Mouse (Mus musculus) urinary bladder, postnatal 14 days (tissue): ENCODE results near the gene Rybp.
A peak's percentile ranks its signal among the peaks of the same experiment; 100 is the strongest.

ENCODE experiments used
- DNase-seq: peaks from one replicate; pipeline ENCODE4 v3.0.0; 2021; ENCODE audit warnings: low spot score

Gene Rybp

DNA sequence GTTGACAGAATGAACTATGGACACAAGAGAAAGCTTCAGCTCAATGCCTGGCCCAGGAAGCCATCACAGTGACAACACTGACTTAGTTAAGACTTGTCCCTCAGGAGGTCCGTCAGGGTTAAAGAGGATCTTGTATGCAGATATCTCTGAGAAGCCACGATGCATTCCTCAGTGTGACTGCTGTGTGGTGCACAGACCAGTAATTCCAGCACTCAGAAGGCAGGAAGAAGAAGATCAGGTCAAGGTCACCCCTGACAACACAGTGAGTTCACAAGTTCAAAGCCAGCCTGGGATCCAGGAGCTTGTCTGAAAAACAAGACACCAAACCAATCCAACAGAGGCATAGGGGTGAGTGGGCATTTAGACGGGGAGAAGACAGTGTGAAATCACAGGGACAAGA, 67.3 kb downstream of the Rybp start:
- no peak for DNase-seq

DNA sequence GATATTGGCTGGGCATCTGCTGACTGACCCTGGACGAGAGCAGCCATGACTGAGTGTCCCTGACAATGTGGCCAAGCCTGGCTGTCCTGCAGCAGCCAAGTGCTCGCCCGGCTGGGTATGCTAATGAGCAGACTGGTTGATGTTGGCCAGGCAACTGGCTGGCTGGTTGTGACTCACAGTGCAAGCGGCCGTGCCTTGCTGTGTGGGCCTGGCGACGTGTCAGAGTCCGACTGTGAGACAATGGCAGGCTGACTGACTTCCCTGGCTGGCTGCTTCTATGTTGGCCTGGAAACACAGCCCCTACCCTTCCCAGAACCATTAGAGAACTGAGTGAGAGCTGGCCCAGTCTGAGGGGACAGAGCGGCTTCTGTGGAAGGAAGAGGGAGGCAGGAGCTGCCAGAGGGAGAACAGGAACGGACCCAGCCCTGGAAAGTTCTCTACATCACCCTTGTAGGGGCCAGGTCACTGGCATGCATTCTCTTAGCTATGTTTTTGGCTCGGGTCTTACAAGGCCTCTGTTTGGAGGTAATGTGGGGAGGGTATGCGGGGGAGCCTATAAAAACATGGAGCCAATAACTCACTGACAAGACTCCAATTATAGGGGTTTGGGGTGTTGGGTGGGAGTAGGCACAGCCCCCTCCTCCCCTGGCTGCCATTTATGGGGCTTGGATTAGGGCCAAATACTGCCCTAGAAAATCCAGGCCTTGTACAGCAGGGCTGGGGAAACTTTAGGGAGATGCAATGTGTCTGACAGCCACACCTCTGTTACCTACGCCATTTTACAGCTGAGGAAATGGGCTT, 68.5 kb downstream of the Rybp start:
- peak; percentile 69 for DNase-seq

- DNase-seq = no peak
Observed at GRCm38 (mm10) chr6:100217507-100217906, 69.8 kb downstream of the Rybp start.

- no peak for DNase-seq
Observed at GRCm38 (mm10) chr6:100216945-100217344, 70.3 kb downstream of the Rybp start.

GRCm38 (mm10) chr6:100215809-100216208, 71.5 kb downstream of the Rybp start:
- no peak for DNase-seq

- no peak for DNase-seq
Observed at GRCm38 (mm10) chr6:100214132-100214913, 73.0 kb downstream of the Rybp start.

DNA sequence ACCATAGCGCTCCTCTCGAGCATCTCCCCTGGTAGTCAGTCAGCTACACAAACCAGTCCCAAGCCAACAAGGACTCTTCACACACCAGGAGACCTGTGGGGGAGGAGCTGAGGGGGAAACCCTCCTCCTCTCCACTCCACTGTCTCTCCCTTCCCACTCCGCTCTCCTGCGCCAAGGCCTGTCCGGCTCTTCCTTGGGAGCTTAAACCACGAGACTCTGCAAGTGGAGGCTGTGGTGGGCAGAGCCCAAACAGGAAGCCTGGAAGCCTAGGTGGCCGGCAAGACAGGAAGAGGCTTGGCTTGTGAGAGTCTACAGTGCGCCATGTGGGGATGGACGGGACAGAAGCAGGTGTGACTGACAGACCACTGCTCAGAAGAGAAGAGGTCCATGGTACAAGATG, 73.7 kb downstream of the Rybp start:
- DNase-seq = no peak

GRCm38 (mm10) chr6:100212820-100213219, 74.5 kb downstream of the Rybp start:
- no peak for DNase-seq

- DNase-seq = no peak
Observed at GRCm38 (mm10) chr6:100211646-100212045, 75.6 kb downstream of the Rybp start.

DNA sequence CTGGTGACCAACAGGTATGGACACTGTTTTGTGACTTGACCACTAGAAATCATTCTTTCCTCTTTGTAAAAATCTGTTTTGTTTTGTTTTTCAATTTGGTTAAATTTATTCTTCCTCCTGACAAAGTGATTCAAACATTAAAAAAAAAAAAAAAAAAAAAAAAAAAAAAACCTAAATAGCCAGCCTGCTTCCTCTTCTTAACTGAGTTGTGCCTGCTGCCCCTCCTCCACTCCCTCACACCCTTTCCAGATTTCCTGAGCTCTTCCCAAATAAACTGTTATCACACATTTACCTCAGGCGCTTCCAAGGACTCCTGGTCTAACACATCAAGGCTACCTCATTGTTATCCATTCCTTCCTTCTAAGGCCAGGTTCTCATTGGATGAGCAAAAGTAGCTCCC, 76.8 kb downstream of the Rybp start:
- no peak for DNase-seq

- no peak for DNase-seq
Observed at GRCm38 (mm10) chr6:100206741-100207275, 80.5 kb downstream of the Rybp start.

GRCm38 (mm10) chr6:100206261-100206660, 81.0 kb downstream of the Rybp start:
- no peak for DNase-seq

- DNase-seq = no peak
Observed at GRCm38 (mm10) chr6:100204436-100204835, 82.8 kb downstream of the Rybp start.

GRCm38 (mm10) chr6:100203492-100203891, 83.8 kb downstream of the Rybp start:
- no peak for DNase-seq

DNA sequence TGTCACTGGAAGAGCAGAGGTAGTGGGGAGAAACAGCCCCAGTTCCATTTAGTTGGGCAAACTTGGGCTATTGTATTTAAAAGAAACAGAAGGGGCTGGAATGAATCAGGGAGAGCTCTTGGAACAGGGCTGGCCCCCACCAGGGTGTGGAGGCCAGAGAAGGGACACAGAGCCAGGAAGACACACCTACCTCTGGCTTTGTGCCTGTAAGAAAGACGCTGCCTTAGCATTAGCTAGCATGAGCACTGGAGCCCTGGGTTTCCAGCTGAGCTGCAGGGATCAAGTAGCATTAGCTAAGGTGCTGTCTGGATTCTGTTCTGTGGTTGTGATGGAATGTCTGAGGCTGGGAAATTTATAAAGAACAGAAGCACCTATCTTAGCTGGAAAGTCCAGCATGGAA, 85.2 kb downstream of the Rybp start:
- DNase-seq = no peak

DNA sequence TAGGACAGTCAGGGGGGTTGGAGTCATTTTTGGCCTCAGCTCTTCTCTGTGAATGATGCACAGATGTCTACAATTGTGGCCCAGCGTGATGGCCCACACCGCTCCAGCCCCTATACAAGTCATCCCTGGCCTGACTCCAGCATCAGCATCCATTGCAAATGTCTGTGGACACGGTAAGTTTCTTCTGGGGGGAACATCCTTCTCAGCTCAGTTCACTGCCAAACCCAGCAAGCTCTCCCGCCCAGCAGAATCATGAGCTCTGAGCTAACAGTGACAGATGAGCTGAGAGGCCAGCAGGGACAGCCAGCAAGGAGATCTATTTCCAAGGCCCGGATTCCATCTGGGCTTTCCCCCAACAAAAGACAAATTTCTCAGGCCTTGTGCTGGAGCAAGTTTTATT, 90.2 kb downstream of the Rybp start:
- DNase-seq = peak; percentile 25

- peak; percentile 37 for DNase-seq
Observed at GRCm38 (mm10) chr6:100195870-100196409, 91.3 kb downstream of the Rybp start.

GRCm38 (mm10) chr6:100195091-100195490, 92.2 kb downstream of the Rybp start:
- no peak for DNase-seq

GRCm38 (mm10) chr6:100193760-100194159, 93.5 kb downstream of the Rybp start:
- DNase-seq = no peak

GRCm38 (mm10) chr6:100192691-100193229, 94.5 kb downstream of the Rybp start:
- DNase-seq = no peak

DNA sequence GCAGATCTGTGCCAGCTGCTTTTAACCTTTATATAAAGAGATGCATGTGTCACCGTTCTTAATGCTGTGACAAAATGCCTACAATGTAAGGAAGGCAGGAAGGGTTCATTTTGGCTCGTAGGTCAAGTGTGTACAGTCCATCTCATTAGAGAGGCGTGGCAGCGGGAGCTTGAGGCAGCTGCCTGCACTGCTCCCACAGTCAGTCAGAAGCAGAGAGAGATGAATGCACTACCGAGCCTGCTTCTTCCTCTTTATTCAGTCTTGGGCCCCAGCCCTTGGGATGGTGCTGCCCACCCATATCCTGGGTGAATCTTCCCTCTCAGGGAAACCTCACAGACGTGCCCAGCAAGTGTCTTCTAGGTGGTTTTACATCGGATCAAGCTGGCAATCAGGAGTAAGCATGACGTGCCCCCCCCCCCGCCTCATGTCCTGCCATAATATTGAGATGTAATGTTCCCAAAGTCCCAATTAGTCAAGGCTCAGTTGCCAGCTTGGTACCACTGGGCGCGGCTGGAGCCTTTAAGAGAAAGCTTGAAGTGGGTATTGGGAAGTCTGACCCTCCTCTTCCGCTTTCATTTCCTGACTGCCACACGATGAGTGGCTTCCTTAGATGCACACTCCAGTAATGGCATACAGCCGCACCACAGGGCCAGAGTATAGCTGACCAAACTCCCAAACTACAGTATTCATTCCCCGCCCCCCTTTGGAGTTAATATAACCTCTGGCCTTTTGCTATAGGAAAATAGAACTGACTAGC, 96.3 kb downstream of the Rybp start:
- DNase-seq = no peak

GRCm38 (mm10) chr6:100190310-100190709, 97.0 kb downstream of the Rybp start:
- no peak for DNase-seq
